Mouse (Mus musculus) gastrocnemius, adult 2 months (tissue): Measurements from ENCODE around the gene Ppp1r12b. TPM values are rescaled to one million over a fixed set of nuclear protein-coding genes. Genes with fewer than 3 reads are reported as not detected.
A peak's percentile ranks its signal among the peaks of the same experiment; 100 is the strongest.

Experiments used
- DNase-seq: peaks from one replicate; pipeline ENCODE4 v3.0.0; 2022
- H3K27ac ChIP-seq: fragments of 200-600 bp; 2 replicates; pipeline ENCODE4 v1.8.1; 2022; ENCODE audit warnings: mild to moderate bottlenecking
- H3K4me3 ChIP-seq: fragments of 200-600 bp; 2 replicates; pipeline ENCODE4 v1.8.1; 2022; ENCODE audit warnings: mild to moderate bottlenecking, moderate library complexity
- CTCF ChIP-seq: fragments of 200-600 bp; IDR thresholded peaks from 2 replicates; pipeline ENCODE4 v1.8.1; 2022; ENCODE audit warnings: antibody characterized with exemption, mild to moderate bottlenecking, moderate library complexity
- intact Hi-C: fragments of 180-260 bp; cut with DNase I; formaldehyde crosslinking; loops from one replicate; pipeline ENCODE4 v1.15.1; 2025
- microRNA-seq: library from miRNA; unstranded; fragments of <30 nt; microRNA quantifications from one replicate; pipeline ENCODE4 v1.2.0, GENCODE M21; 2021
- total RNA-seq, 2 experiments: library from RNA; stranded (reverse); gene quantifications; 2 replicates each; pipeline ENCODE4 v1.2.3; 2021

Gene Ppp1r12b
- total RNA-seq, 2 experiments from 2014 or later, result 172 to 212 TPM

DNA sequence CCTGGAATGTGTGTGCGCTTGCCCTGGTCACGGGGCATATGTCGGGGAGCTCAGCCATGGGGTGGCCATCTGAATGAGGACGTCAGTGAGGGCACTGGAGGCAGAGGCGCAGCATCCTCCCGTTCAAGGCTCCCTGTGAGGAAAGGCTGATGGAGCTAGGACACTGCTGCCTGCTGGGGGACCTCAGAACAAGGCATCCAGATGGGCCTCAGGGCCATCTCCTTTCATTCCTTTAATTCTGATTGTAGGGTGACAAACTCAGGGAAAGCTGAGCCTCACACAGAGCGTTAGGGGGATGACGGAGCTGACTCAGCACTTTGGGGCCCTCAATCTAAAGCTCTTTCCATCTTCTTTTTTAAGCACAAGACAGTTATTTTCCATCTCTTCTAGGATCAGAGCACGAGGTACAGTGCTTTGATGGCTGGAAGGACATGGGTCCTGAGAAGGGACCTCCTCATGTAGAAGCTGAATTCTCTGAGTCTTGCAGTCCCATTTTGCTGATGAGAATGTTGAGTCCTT is 242.9 kb downstream of the Ppp1r12b start:
- no peak for TF ChIP-seq CTCF
- intact Hi-C loops, result no loop called here
- no peak for DNase-seq
- Histone ChIP-seq H3K4me3 (no peak overlapping the region), H3K27ac (no peak overlapping the region)

DNA sequence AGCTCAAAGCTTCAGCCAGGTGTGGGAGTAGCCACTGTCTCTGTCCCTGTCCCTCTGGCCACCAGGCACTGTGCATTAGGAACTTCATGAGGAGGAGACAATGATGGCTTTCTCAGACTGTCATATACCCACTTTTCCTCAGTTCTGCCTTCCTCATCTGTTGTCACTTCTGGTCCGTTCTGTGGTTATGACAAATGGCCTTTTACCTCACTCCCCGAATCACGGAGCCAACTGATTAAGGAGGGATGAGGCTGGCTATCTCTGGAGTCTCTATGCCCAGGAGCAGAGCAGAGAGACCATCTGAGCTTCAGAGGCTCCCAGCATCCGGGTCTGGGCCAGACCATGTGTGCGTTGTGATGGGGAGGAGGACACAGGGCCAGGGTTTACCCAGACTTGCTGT is 244.1 kb downstream of the Ppp1r12b start:
- DNase-seq, result no peak
- intact Hi-C loops, result no loop called here
- H3K27ac ChIP-seq, result no peak overlapping the region
- TF ChIP-seq CTCF, result no peak
- no peak overlapping the region for H3K4me3 ChIP-seq

DNA sequence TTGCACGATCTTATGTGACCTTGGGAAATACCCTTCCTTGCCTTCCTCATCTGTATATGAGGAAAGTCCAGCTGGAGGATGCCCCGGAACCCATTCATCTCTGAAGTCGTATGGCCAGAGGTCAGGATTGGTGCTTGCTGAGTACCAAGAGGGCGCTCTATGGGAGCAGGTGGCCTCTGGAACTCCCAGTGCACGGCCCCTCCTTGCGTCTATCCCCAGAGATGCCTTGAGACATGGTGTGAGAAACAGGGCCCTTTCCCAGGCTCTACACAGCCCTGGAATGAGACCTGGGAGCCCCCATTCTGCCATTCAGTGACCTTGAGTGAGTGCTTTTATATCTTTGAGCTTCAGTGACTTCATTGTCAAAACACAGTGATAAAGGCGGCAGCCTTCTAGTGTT is 244.7 kb downstream of the Ppp1r12b start:
- TF ChIP-seq CTCF, result no peak
- H3K4me3 ChIP-seq, result no peak overlapping the region
- intact Hi-C loops, result no loop called here
- DNase-seq, result no peak
- H3K27ac ChIP-seq, result no peak overlapping the region

DNA sequence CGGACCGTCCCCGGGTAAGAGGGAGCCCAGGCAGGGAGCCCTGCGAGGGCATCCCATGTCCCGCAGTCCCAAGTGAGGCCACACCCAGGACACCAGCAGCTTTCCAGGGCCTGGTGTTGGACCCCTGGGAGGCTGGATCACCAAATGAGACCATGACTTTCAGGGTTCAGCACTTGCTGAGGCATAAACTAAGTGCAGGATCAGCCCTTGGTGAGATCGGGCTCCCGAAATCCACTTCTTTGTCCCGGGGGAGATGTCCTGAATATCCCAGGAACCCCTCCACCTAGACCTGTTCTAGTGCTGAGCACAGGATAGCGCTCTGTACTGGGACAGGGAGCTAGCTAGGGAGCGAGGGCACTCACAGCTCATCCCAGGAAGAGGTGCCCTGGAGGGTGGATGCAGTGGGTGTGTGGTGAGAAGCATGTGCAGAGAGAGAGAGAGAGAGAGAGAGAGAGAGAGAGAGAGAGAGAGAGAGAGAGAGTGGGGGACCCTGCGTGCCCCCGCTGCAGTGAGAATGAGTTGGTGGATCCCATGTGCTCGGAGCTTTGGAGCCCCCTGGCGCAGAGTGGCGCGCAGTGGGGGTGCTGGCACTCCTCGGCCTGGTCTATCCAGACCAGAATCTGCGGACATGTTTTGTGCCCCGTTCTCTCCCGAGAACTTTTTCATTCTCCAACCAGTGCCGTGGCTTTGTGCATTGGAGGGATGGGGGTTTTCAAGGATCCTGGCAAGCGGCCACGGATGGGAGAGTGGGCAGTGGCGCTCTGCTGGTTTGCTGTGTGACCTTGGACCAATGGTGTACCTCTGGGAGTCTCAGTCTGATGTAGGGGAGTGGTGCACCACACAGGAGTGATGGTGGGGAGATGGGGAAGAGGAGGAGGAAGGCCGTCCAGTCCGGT is 246.1 kb downstream of the Ppp1r12b start:
- intact Hi-C loops, result no loop called here
- TF ChIP-seq CTCF, result no peak
- H3K27ac ChIP-seq, result no peak overlapping the region
- no peak for DNase-seq
- H3K4me3 ChIP-seq, result peak overlapping the region; percentile 60

DNA sequence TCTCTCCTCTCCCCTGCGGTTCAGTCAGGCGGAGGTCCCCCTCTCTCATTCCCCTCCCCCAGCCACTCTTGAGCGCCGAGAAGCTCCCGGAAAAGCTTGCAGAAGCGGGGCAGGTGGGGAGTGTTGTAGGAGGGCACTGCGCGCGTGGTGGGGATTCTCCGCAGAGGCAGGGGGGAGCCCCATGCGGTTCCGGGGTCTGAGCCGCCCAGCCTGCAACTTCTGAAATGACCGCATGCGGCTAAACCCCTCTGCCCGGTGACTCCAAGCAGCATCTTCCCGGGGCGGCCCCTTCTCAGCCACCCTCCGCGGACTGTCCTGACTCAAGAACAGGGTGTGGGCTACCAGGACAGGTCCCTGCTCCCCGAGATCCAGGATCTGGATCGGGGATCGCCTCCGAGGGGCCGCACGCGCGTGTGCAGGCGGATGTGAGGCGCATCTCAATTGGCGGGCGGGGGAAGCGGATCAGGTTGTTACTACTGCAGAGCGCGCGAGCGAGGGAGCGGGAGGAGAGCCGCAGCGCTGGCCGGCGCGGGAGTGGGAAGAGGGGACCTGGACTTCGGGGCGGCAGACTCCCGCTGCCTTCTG is 246.8 kb downstream of the Ppp1r12b start:
- peak; percentile 39 for DNase-seq
- Histone ChIP-seq H3K4me3 (peak overlapping the region; percentile 60), H3K27ac (no peak overlapping the region)
- intact Hi-C loops, result no loop called here
- no peak for TF ChIP-seq CTCF

DNA sequence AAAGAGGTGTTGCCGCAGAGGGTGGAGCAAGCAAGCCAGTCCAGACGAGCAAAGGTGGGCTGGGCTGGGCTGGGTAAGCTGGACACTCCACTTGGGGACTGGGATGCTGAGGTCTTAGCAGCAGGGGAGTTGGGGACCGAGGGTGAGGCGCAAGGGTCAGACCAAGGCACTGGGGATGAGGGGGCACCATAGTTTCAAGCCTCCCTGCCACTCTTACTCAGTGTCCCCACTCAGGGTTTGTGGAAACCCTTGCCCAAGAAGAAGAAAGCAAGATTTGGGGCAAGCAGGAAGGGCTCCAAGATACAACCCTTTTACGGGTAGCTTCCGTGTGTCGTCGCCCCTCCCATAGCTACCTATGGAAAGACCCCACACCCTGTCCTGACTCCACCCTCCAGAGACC is 247.5 kb downstream of the Ppp1r12b start:
- no peak for DNase-seq
- Histone ChIP-seq H3K4me3 (no peak overlapping the region), H3K27ac (no peak overlapping the region)
- no peak for TF ChIP-seq CTCF
- intact Hi-C loops, result no loop called here

DNA sequence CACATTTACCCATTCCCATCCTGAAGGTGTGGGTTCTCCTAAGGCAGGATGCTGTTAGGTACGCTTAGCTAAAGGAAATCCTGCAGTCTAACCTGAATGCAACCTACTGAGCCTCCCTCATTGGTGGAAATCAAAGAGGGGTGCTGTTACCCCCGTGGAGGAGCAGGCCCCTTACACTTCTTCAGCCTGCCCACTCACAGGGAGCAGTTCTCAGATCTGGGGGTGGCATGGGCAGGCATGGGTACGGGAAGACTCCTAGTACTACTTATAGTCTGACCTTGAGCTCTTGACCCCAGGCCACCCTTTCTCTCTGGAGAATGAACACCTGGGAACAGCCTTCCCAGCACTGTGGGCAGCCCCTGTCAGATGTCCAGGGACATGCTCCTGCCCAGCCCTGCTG is 248.2 kb downstream of the Ppp1r12b start:
- intact Hi-C loops, result no loop called here
- DNase-seq, result no peak

DNA sequence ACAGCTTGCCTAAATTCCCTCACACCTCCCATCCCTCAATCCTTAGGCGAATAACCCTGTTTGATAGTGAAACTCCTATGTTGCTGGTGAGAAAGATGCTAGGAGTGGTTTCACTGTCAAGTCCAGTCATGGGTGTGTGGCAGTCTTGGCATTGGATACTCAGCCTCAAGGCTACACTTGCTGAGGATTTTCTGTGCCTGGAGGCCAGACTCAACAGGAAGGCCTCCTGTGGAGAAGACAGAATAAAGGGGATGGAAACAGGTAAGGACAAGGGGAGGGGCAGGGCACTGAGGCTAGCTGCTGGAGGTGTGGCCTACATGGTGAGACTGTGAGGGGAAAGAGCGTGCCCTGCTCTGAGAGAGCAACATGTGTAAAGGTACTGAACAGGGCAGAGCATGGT is 249.2 kb downstream of the Ppp1r12b start:
- TF ChIP-seq CTCF, result no peak
- H3K4me3 ChIP-seq, result no peak overlapping the region
- intact Hi-C loops, result no loop called here
- DNase-seq, result no peak
- no peak overlapping the region for H3K27ac ChIP-seq

More for the DNA sequence above, 248.2 kb downstream of the Ppp1r12b start:
- Histone ChIP-seq H3K27ac (no peak overlapping the region), H3K4me3 (no peak overlapping the region)
- no peak for TF ChIP-seq CTCF

Small RNAs within 50 kb of the gene (microRNA-seq; reads per million reads assigned to microRNA genes)
- gene Gm22232, result not detected

Other genes starting within 250 kb of the Ppp1r12b start
- 10 to 100 TPM in 1 of 2 experiments, 1 to 10 TPM in 1; 4.3 to 11.4 TPM for gene Ube2t, start 6.6 kb upstream of the Ppp1r12b start, total RNA-seq
- under 1 TPM; 0.08 to 0.86 TPM for gene Lgr6, start 149.3 kb upstream of the Ppp1r12b start, total RNA-seq
- under 1 TPM in 1 of 2 experiments, not detected in 1; 0.17 TPM for gene Ptpn7, start 176.8 kb upstream of the Ppp1r12b start, total RNA-seq
- 10 to 100 TPM; 16.5 to 17.8 TPM for gene Arl8a, start 190.9 kb upstream of the Ppp1r12b start, total RNA-seq
- under 1 TPM; 0.38 to 0.56 TPM for gene Gpr37l1, start 211.7 kb upstream of the Ppp1r12b start, total RNA-seq